Mouse (Mus musculus) CH12.LX (cell line): Measurements from ENCODE around the gene Vti1a. TPM values are rescaled to one million over a fixed set of nuclear protein-coding genes. Genes with fewer than 3 reads are reported as not detected.

Experiments used
- DNase-seq: peaks from one replicate; pipeline ENCODE4 v3.0.0-alpha.2; 2013; ENCODE audit errors: extremely low read depth
- H3K27ac ChIP-seq: 2 replicates; pipeline ENCODE4 v1.5.1; 2012; ENCODE audit warnings: low read depth, mild to moderate bottlenecking, control low read depth, moderate library complexity; ENCODE audit not compliant: insufficient read depth
- H3K27me3 ChIP-seq: replicated peaks from 2 replicates; pipeline ENCODE3; 2012; ENCODE audit warnings: inconsistent platforms
- H3K36me3 ChIP-seq, 2 experiments: replicated peaks in 1 of 2; 2 replicates each; pipeline versions ENCODE3 to v1.6.1; 2012; ENCODE audit warnings: inconsistent platforms in 1 of 2, low read length in 1 of 2, mild to moderate bottlenecking in 1 of 2, mixed read lengths in 1 of 2, moderate library complexity in 1 of 2; ENCODE audit not compliant: control insufficient read depth in 1 of 2, insufficient read depth in 1 of 2
- H3K4me1 ChIP-seq, 2 experiments: 2 replicates each; pipeline ENCODE4 v1.6.1; 2012; ENCODE audit warnings: inconsistent platforms in 1 of 2, moderate library complexity in 1 of 2; ENCODE audit not compliant: insufficient read depth in 2 of 2, control insufficient read depth in 1 of 2
- H3K4me2 ChIP-seq: 2 replicates; pipeline ENCODE4 v1.6.1; 2012; ENCODE audit warnings: low read depth, mild to moderate bottlenecking, control low read depth; ENCODE audit not compliant: poor library complexity, insufficient read depth, severe bottlenecking
- H3K4me3 ChIP-seq, 3 experiments: fragments of 150-350 bp in 1 of 3; sonication (generic) in 1 of 3; replicated peaks in 1 of 3; 2 replicates each; pipeline versions ENCODE3 to v1.5.1; 2011 to 2012; ENCODE audit warnings: low read depth in 2 of 3, low read length in 2 of 3, mild to moderate bottlenecking in 2 of 3, moderate library complexity in 2 of 3, control low read depth in 1 of 3, improper control_type of control experiment in 1 of 3, inconsistent platforms in 1 of 3, mixed read lengths in 1 of 3; ENCODE audit not compliant: poor library complexity in 1 of 3
- H3K79me2 ChIP-seq: replicated peaks from 2 replicates; pipeline ENCODE4 v1.6.1; 2012; ENCODE audit warnings: mild to moderate bottlenecking, moderate library complexity; ENCODE audit not compliant: control insufficient read depth, poor library complexity, insufficient read depth, severe bottlenecking; ENCODE audit errors: extremely low read depth
- H3K9ac ChIP-seq: 2 replicates; pipeline ENCODE4 v1.6.1; 2012; ENCODE audit warnings: low read depth, mild to moderate bottlenecking, control low read depth, moderate library complexity; ENCODE audit not compliant: insufficient read depth
- H3K9me3 ChIP-seq: replicated peaks from 2 replicates; pipeline ENCODE3; 2012; ENCODE audit warnings: low read length, inconsistent platforms, mixed read lengths
- BHLHE40 ChIP-seq: IDR thresholded peaks from 2 replicates; pipeline ENCODE4 v1.6.1; 2011; ENCODE audit warnings: mild to moderate bottlenecking, low read depth, low read length, improper control_type of control experiment
- E2F4 ChIP-seq: IDR thresholded peaks from 2 replicates; pipeline ENCODE4 v1.6.1; 2011; ENCODE audit warnings: low read depth, low read length, improper control_type of control experiment; ENCODE audit not compliant: insufficient replicate concordance
- ELF1 ChIP-seq: IDR thresholded peaks from 2 replicates; pipeline ENCODE4 v1.6.1; 2014; ENCODE audit warnings: low read depth, mild to moderate bottlenecking, inconsistent platforms, low read length, improper control_type of control experiment
- EP300 ChIP-seq: IDR thresholded peaks from 2 replicates; pipeline ENCODE4 v1.6.1; 2011; ENCODE audit warnings: low read length, improper control_type of control experiment
- ETS1 ChIP-seq: conservative IDR thresholded peaks from 2 replicates; pipeline ENCODE4 v1.6.1; 2012; ENCODE audit warnings: low read depth, mild to moderate bottlenecking, inconsistent platforms, low read length, improper control_type of control experiment, moderate library complexity
- GABPA ChIP-seq: IDR thresholded peaks from 2 replicates; pipeline ENCODE4 v1.6.1; 2012; ENCODE audit warnings: low read depth, low read length, improper control_type of control experiment, inconsistent platforms; ENCODE audit not compliant: insufficient replicate concordance
- HCFC1 ChIP-seq: IDR thresholded peaks from 2 replicates; pipeline ENCODE4 v1.6.1; 2012; ENCODE audit warnings: low read depth, mild to moderate bottlenecking, inconsistent platforms, low read length, improper control_type of control experiment
- IRF4 ChIP-seq: IDR thresholded peaks from 2 replicates; pipeline ENCODE4 v1.6.1; 2014; ENCODE audit warnings: low read depth, mild to moderate bottlenecking, inconsistent platforms, low read length, improper control_type of control experiment
- JUN ChIP-seq: IDR thresholded peaks from 2 replicates; pipeline ENCODE4 v1.6.1; 2011; ENCODE audit warnings: low read depth, mild to moderate bottlenecking, low read length, improper control_type of control experiment, moderate library complexity; ENCODE audit not compliant: insufficient read depth
- JUND ChIP-seq: conservative IDR thresholded peaks from 2 replicates; pipeline ENCODE4 v1.6.1; 2011; ENCODE audit warnings: low read depth, low read length, improper control_type of control experiment
- KAT2A ChIP-seq: IDR thresholded peaks from 2 replicates; pipeline ENCODE4 v1.6.1; 2012; ENCODE audit warnings: low read length, improper control_type of control experiment, inconsistent platforms; ENCODE audit not compliant: insufficient replicate concordance
- MAFK ChIP-seq: IDR thresholded peaks from 2 replicates; pipeline ENCODE4 v1.6.1; 2011; ENCODE audit warnings: low read length, improper control_type of control experiment; ENCODE audit not compliant: insufficient replicate concordance
- MAX ChIP-seq: IDR thresholded peaks from 2 replicates; pipeline ENCODE4 v1.6.1; 2011; ENCODE audit warnings: low read length, improper control_type of control experiment
- MAZ ChIP-seq: IDR thresholded peaks from 2 replicates; pipeline ENCODE4 v1.6.1; 2012; ENCODE audit warnings: low read depth, mild to moderate bottlenecking, inconsistent platforms, low read length, improper control_type of control experiment, moderate library complexity
- NELFE ChIP-seq: IDR thresholded peaks from 2 replicates; pipeline ENCODE4 v1.6.1; 2011; ENCODE audit warnings: low read depth, low read length, improper control_type of control experiment
- RAD21 ChIP-seq: IDR thresholded peaks from 2 replicates; pipeline ENCODE4 v1.6.1; 2011; ENCODE audit warnings: low read depth, mild to moderate bottlenecking, low read length, improper control_type of control experiment, moderate library complexity
- RCOR1 ChIP-seq: conservative IDR thresholded peaks from 2 replicates; pipeline ENCODE4 v1.6.1; 2012; ENCODE audit warnings: low read depth, mild to moderate bottlenecking, inconsistent platforms, low read length, improper control_type of control experiment
- SMC3 ChIP-seq: IDR thresholded peaks from 2 replicates; pipeline ENCODE4 v1.6.1; 2011; ENCODE audit warnings: low read depth, low read length, improper control_type of control experiment
- TBP ChIP-seq: conservative IDR thresholded peaks from 2 replicates; pipeline ENCODE4 v1.6.1; 2011; ENCODE audit warnings: low read depth, low read length, improper control_type of control experiment
- USF1 ChIP-seq: IDR thresholded peaks from 2 replicates; pipeline ENCODE4 v1.6.1; 2014; ENCODE audit warnings: low read depth, mild to moderate bottlenecking, inconsistent platforms, low read length, improper control_type of control experiment
- USF2 ChIP-seq: conservative IDR thresholded peaks from 2 replicates; pipeline ENCODE4 v1.6.1; 2011; ENCODE audit warnings: low read depth, low read length, improper control_type of control experiment
- ZC3H11A ChIP-seq: IDR thresholded peaks from 2 replicates; pipeline ENCODE4 v1.6.1; 2012; ENCODE audit warnings: low read depth, mild to moderate bottlenecking, inconsistent platforms, low read length, improper control_type of control experiment
- ZMIZ1 ChIP-seq: IDR thresholded peaks from 2 replicates; pipeline ENCODE4 v1.6.1; 2012; ENCODE audit warnings: low read depth, mild to moderate bottlenecking, inconsistent platforms, low read length, improper control_type of control experiment
- ZNF384 ChIP-seq: IDR thresholded peaks from 2 replicates; pipeline ENCODE4 v1.6.1; 2012; ENCODE audit warnings: low read depth, low read length, improper control_type of control experiment, inconsistent platforms
- dilution Hi-C: fragments of 300-500 bp; cut with MboI; formaldehyde crosslinking; loops from 2 replicates; pipeline ENCODE4 v1.14.3; 2020; ENCODE audit warnings: low sequenced_read_pairs; ENCODE audit not compliant: extremely low pct_unique_long_range_greater_than_20kb, extremely low pct_ligation_motif_present
- in situ Hi-C: fragments of 300-500 bp; cut with MboI; formaldehyde crosslinking; loops from 3 replicates; pipeline ENCODE4 v1.14.3; 2019; ENCODE audit warnings: low sequenced_read_pairs, low pct_ligation_motif_present, low pct_unique_long_range_greater_than_20kb, mixed read lengths
- polyA plus RNA-seq: library from polyadenylated mRNA; unstranded; fragments of >175 nt; gene quantifications from 2 replicates; pipeline ENCODE4 v1.2.1, GENCODE M21; 2012; ENCODE audit warnings: low read depth; ENCODE audit not compliant: insufficient read length
- total RNA-seq, 2 experiments: library from RNA; depleted of rRNA; stranded (reverse); fragments of 300-350 nt in 1 of 2; fragments of >200 nt in 1 of 2; gene quantifications; 2 replicates each; pipeline ENCODE4 v1.2.3; 2012 to 2014

Vti1a gene
- total and polyA plus RNA-seq, 3 experiments, result 22.3 to 27.6 (median 23.5) TPM

GRCm38 (mm10) chr19:55643931-55644330 lies 327.8 kb downstream of the Vti1a start:
- no peaks in the 10 kb centered on the region for H3K79me2 ChIP-seq
- H3K4me1 ChIP-seq, result peaks cover 3 to 24% of the 10 kb centered on the region in 2 experiments
- peak overlapping the region in 1 of 3 experiments; percentile 18 for H3K4me3 ChIP-seq
- no peak for DNase-seq
- in situ Hi-C loops (no loop called here), dilution Hi-C loops (no loop called here)
- no peaks in the 10 kb centered on the region for H3K36me3 ChIP-seq
- TF ChIP-seq KAT2A, result no peak
- TF ChIP-seq BHLHE40, result no peak
- TF ChIP-seq ZMIZ1, result no peak
- TF ChIP-seq TBP, result no peak
- no peak for TF ChIP-seq ELF1
- H3K27ac ChIP-seq, result no peak overlapping the region
- H3K9me3 ChIP-seq, result peaks cover 3% of the 10 kb centered on the region
- H3K4me2 ChIP-seq, result peak overlapping the region; percentile 69
- H3K9ac ChIP-seq, result no peak overlapping the region
- H3K27me3 ChIP-seq, result peaks cover 41% of the 10 kb centered on the region

GRCm38 (mm10) chr19:55649363-55649762 lies 333.3 kb downstream of the Vti1a start:
- Histone ChIP-seq H3K9me3 (no peaks in the 10 kb centered on the region), H3K4me3 (no peak overlapping the region), H3K36me3 (no peaks in the 10 kb centered on the region), H3K4me2 (no peak overlapping the region), H3K27ac (no peak overlapping the region), H3K4me1 (peaks cover 11 to 32% of the 10 kb centered on the region in 2 experiments), H3K9ac (no peak overlapping the region), H3K27me3 (peaks cover 47% of the 10 kb centered on the region), H3K79me2 (no peaks in the 10 kb centered on the region)
- no peak for DNase-seq
- in situ Hi-C loops (no loop called here), dilution Hi-C loops (no loop called here)
- TF ChIP-seq RCOR1 (no peak), JUN (no peak), GABPA (no peak), BHLHE40 (peak; percentile 25; the same call in 1 of the 2 replicates), ZMIZ1 (no peak), NELFE (no peak)

GRCm38 (mm10) chr19:55651017-55651416 lies 334.9 kb downstream of the Vti1a start:
- no peak overlapping the region for H3K4me3 ChIP-seq
- H3K27me3 ChIP-seq, result peaks cover 32% of the 10 kb centered on the region
- H3K79me2 ChIP-seq, result no peaks in the 10 kb centered on the region
- H3K4me2 ChIP-seq, result no peak overlapping the region
- H3K27ac ChIP-seq, result no peak overlapping the region
- no peaks in the 10 kb centered on the region for H3K9me3 ChIP-seq
- H3K4me1 ChIP-seq, result peaks cover 13 to 31% of the 10 kb centered on the region in 2 experiments
- dilution Hi-C loops (no loop called here), in situ Hi-C loops (no loop called here)
- H3K36me3 ChIP-seq, result no peaks in the 10 kb centered on the region
- no peak overlapping the region for H3K9ac ChIP-seq
- DNase-seq, result peak; percentile 60
- TF ChIP-seq E2F4 (no peak), RCOR1 (no peak), RAD21 (no peak), HCFC1 (no peak), NELFE (no peak), ZC3H11A (no peak), MAFK (peak; percentile 70; the same call in 1 of the 2 replicates), SMC3 (no peak), BHLHE40 (peak; percentile 75), JUND (no peak), KAT2A (no peak), EP300 (no peak; the same call in 1 of the 2 replicates), ZMIZ1 (no peak), USF1 (peak; percentile 58), IRF4 (no peak), ETS1 (peak; percentile 59), USF2 (peak; percentile 42), ZNF384 (no peak), MAZ (no peak), MAX (peak; percentile 67)
